Mouse (Mus musculus): ENCODE data around the gene Timd2. TPM values are rescaled to one million over a fixed set of nuclear protein-coding genes. Genes with fewer than 3 reads are reported as not detected.
"Not testable (repeated sequence)": the region's sequence is repeated elsewhere in the genome, so short reads cannot be mapped to it uniquely, and the experiment has no call there.

Timd2 gene
- polyA plus RNA-seq (2015; fragmentation: Nextera tagmentation; extraction: Ambion mirVana): not detected in 2 replicates

DNA sequence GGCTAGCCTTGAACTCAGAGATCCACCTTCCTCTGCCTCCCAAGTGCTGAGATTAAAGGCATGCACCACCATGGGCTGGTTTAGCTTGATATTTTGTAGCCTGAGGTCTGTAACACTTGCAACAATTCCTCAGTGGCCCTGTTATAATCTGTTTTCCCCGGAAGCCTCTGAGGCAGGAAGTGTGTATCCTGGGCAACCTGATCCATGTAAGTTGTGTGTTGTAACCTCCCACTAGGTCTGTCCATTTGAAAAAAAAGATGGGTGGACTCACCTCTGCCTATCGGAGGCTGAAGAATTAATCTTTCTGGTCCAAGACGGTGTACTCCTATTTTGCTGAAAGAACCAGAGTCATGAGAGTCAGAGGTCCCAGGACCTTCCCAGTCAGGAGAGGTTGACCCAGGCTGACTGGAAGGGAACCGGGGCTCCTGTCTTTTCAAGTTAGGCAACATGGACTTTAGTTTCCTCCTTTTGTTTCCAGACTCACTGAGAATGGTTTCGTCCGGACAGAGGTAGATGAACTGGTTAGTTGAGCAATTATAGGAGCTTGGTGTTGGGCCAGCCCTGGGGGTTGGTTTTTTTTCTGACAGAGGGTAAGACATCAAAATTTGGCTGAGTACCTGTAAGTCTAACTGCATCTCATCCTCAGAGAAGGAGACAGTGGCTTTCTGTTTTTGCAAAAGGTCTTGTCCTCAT lies at the start of gene Timd2:
Gene Timd2, minus strand, starts transcription at position 398 of the 693 bp plus-strand sequence.
- 85% methylated on average over 6 of the region's 6 CpGs for WGBS

DNA sequence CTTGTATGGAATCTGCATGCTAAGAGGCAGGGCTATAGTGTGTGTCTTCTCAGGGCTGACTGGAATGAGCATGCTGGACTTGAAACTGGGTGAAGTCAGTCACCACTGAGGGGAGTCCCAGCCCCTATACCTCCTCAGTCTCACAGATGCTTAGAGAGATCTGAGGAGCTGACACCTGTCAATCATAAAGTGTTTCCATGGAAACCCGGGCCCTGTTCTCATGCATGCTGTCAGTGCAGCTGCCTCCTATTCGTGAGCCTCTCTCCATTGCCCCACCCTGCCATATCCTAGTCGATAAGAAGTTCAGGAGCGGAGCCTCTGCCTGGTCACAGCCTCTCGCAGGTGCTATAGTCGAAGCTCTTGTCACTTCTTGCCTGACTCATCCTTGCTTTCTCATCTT lies 48.9 kb upstream of the Timd2 start:
- H3K27ac ChIP-seq; ATAC-seq (ENCODE audit: low FRiP score): not testable (repeated sequence)

More for the DNA sequence above, at the start of gene Timd2:
- Histone ChIP-seq H3K4me2 (no peak within 1 kb of the TSS), H3K27ac (no peak within 1 kb of the TSS), H3K36me3 (no peaks in the 10 kb centered on the region), H3K9me3 (0 out of 2 replicates have a peak, but pooled peaks cover 2% of the 10 kb centered on the region), H3K9ac (no peak within 1 kb of the TSS), H3K27me3 (no peaks in the 10 kb centered on the region), H3K4me3 (no peak within 1 kb of the TSS), H3K4me1 (replicated peaks) (no peaks in the 10 kb centered on the region)
- ATAC-seq (ENCODE audit: low FRiP score): no peak

DNA sequence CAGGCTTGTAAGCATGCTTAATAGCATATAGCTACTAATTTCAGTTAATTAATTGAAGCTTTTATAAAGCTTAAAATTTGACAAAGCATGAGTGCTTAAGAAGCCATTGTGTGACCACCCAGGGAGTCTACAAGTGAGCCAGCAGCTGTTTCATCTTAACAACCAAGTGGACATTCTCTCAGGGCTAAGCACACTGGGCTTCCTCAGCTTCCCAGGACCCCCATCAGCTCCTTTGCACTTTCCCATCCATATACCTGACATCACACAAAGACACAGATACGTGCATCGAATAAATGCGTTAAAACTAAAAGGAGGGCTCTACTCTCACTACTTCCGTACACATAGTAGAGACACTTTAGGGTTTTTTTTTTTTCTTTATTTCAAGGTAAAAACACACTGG lies 47.8 kb upstream of the Timd2 start:
- H3K27me3 ChIP-seq: 0 out of 2 replicates have a peak, but pooled peaks cover 2% of the 10 kb centered on the region
- H3K4me3 ChIP-seq: no peak overlapping the region
- no peak overlapping the region for H3K4me2 ChIP-seq
- H3K9ac ChIP-seq: no peak overlapping the region
- H3K4me1 ChIP-seq (replicated peaks): no peaks in the 10 kb centered on the region
- no peaks in the 10 kb centered on the region for H3K9me3 ChIP-seq
- H3K27ac ChIP-seq: no peak overlapping the region
- 76% methylated on average over 4 of the region's 4 CpGs for WGBS
- peak; percentile 52; the same call in 1 of the 2 replicates for ATAC-seq (ENCODE audit: low FRiP score)
- no peaks in the 10 kb centered on the region for H3K36me3 ChIP-seq

More for the DNA sequence above, 48.9 kb upstream of the Timd2 start:
- H3K27me3 ChIP-seq; H3K4me1 ChIP-seq (replicated peaks); H3K9ac ChIP-seq; H3K36me3 ChIP-seq; H3K9me3 ChIP-seq; H3K4me2 ChIP-seq; H3K4me3 ChIP-seq: not testable (repeated sequence)
- 88% methylated on average over 6 of the region's 6 CpGs for WGBS

DNA sequence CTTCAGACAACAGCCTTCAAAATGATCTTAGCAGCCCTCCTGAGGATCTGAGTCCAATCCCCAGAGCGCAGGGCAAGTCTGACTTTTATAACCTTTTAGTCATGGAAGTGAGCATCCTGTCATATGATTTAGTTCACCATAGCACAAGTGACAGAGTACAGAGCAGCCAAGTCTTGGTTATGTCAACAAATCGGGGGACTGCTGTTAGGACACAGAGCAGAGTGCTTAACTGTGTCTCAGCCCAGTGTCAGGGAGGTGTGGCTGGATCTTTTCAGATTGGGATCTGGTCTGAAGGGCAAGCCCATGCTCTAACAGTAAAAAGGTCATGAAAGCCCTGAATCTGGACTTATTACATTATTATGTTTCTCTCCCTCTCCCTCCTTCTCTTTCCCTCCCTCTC lies 46.8 kb upstream of the Timd2 start:
- Histone ChIP-seq H3K4me2 (no peak overlapping the region), H3K4me1 (replicated peaks) (no peaks in the 10 kb centered on the region), H3K36me3 (no peaks in the 10 kb centered on the region), H3K4me3 (no peak overlapping the region), H3K9ac (no peak overlapping the region), H3K27ac (no peak overlapping the region), H3K9me3 (no peaks in the 10 kb centered on the region), H3K27me3 (0 out of 2 replicates have a peak, but pooled peaks cover 2% of the 10 kb centered on the region)
- ATAC-seq (ENCODE audit: low FRiP score): no peak
- 86% methylated on average over 2 of the region's 2 CpGs for WGBS

DNA sequence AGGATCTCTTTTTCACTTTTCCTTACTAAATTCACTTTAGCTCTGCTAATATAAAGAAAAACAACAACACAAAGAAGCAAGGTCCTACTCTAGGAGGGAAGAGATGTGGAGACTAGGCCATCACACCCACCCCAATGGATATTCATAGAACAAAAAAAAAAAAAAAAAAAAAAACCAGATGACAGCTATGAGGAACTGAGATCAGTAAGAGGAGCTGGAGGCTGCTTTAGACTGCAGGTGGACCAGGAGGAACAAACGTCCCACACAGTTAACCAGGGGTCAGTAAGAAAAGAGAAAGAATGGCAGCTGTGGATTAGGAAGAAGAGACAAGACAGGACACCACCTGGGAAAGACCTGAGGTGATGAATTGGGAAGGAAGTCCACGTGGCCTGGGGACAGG lies 41.1 kb upstream of the Timd2 start:
- 73% methylated on average over 2 of the region's 2 CpGs for WGBS

DNA sequence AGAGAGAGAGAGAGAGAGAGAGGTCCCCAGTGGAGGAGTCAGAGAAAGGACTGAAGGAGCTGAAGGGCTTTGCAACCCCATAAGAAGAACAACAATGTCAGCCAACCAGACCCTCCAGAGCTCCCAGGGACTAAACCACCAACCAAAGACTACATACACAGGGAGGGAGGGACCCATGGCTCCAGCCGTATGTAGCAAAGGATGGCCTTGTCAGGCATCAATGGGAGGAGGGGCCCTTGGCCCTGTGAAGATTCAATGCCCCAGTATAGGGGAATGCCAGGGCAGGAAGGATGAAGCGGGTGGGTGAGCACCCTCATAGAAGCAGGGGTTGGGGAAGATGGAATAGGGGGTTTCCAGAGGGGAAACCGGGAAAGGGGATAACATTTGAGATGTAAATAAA lies 34.9 kb upstream of the Timd2 start:
- no peak overlapping the region for H3K4me2 ChIP-seq
- no peak overlapping the region for H3K9ac ChIP-seq
- H3K27me3 ChIP-seq: no peaks in the 10 kb centered on the region
- H3K4me3 ChIP-seq: no peak overlapping the region
- H3K27ac ChIP-seq: no peak overlapping the region
- H3K36me3 ChIP-seq: no peaks in the 10 kb centered on the region
- WGBS: 75% methylated on average over 3 of the region's 3 CpGs
- no peaks in the 10 kb centered on the region for H3K9me3 ChIP-seq
- no peaks in the 10 kb centered on the region for H3K4me1 ChIP-seq (replicated peaks)
- no peak for ATAC-seq (ENCODE audit: low FRiP score)

More for the DNA sequence above, 41.1 kb upstream of the Timd2 start:
- Histone ChIP-seq H3K27ac (no peak overlapping the region), H3K4me3 (no peak overlapping the region), H3K36me3 (no peaks in the 10 kb centered on the region), H3K4me2 (no peak overlapping the region), H3K9ac (no peak overlapping the region), H3K9me3 (no peaks in the 10 kb centered on the region), H3K27me3 (0 out of 2 replicates have a peak, but pooled peaks cover 1% of the 10 kb centered on the region), H3K4me1 (replicated peaks) (no peaks in the 10 kb centered on the region)
- no peak for ATAC-seq (ENCODE audit: low FRiP score)

DNA sequence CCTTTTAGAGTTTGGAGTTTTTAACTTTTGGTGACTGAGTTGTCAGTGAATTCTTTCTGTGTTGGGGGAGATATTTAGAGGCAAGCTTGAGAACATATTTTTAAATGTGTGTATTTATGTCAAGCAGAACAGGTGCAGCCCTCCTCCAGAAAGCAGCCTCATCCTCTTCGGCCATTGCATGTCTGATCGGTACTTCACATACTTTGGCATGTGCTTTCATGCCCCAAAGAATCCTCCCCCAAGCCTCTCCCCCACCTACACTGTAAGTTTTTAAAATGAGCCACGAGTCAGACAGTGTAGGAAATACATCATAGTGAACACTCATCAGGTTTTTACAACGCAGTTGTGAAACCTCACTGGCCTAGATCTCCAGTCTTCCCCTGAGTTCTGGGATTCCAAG lies 34.0 kb upstream of the Timd2 start:
- WGBS: 83% methylated on average over 4 of the region's 4 CpGs
- Histone ChIP-seq H3K4me1 (replicated peaks) (no peaks in the 10 kb centered on the region), H3K27me3 (no peaks in the 10 kb centered on the region), H3K36me3 (no peaks in the 10 kb centered on the region), H3K4me3 (no peak overlapping the region), H3K9me3 (no peaks in the 10 kb centered on the region), H3K9ac (no peak overlapping the region), H3K4me2 (no peak overlapping the region), H3K27ac (no peak overlapping the region)
- ATAC-seq (ENCODE audit: low FRiP score): no peak

DNA sequence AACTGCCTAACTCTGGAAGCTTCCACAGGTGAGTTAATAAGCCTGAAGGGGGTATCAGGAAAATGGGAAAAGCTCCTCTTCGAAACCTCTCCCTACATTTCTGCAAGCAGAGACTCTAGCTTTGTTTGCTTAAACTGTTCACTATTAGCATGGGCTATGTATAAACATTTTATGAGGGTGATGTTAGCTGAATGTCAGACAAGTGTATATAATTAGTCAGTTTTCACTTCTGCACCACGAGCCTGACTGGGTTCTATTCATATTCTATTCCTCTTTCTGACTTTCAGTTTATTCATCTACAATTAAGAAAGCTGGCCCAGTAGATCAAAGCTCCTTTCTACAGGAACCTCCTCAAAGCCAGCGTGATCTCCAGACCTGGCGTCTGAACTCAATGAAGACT lies 32.6 kb upstream of the Timd2 start:
- 90% methylated on average over 4 of the region's 4 CpGs for WGBS
- ATAC-seq (ENCODE audit: low FRiP score): no peak
- H3K27me3 ChIP-seq: no peaks in the 10 kb centered on the region
- no peaks in the 10 kb centered on the region for H3K9me3 ChIP-seq
- no peak overlapping the region for H3K4me3 ChIP-seq
- no peaks in the 10 kb centered on the region for H3K4me1 ChIP-seq (replicated peaks)
- H3K4me2 ChIP-seq: no peak overlapping the region
- no peak overlapping the region for H3K9ac ChIP-seq
- no peak overlapping the region for H3K27ac ChIP-seq
- H3K36me3 ChIP-seq: no peaks in the 10 kb centered on the region

DNA sequence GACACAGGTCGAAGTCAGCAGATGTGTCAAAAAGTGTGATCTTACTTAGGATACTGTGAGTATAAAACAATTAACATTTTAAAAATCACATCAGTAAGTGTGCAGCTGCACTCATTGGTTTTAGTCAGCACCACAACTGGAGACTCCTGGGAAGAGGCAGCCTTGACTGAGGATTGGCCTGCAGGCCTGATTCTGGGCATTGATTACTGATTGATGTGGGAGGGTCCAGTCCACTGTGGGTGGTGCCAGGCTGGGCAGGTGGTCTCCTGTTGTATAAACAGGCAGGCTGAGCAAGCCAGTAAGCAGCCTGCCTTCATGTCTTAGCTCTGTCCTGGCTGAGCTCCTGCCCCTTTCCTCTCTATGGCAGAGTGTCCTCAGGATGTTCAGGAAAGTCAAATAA lies 28.2 kb upstream of the Timd2 start, which contains the start of gene Havcr1:
Gene Havcr1, plus strand, starts transcription at position 5 of the 400 bp plus-strand sequence.
- not testable (repeated sequence) for H3K9ac ChIP-seq; H3K9me3 ChIP-seq; H3K36me3 ChIP-seq; H3K4me3 ChIP-seq; ATAC-seq (ENCODE audit: low FRiP score); H3K27ac ChIP-seq; H3K27me3 ChIP-seq; H3K4me2 ChIP-seq; H3K4me1 ChIP-seq (replicated peaks)
- 97% methylated on average over 1 of the region's 1 CpGs for WGBS

DNA sequence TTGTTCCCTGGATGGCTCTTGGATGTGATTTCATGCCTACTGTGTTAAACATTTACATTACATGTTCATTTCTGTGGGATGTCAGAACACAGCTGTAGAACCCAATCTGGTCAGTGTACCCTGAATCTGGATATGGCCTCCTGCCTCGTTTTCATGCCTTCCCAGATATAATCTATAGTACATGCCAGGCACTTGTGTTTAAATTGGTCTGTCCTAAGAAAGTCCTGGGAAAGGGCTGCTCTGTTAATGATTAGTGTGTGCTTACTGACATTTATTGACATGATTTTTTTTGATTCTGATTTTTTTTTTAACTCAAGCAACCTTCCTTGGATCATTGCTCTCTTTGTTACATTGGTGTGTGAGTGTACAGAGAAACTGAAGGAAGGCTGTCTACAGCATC lies 27.8 kb upstream of the Timd2 start:
- no peaks in the 10 kb centered on the region for H3K36me3 ChIP-seq
- no peak for ATAC-seq (ENCODE audit: low FRiP score)
- H3K27me3 ChIP-seq: no peaks in the 10 kb centered on the region
- no peak overlapping the region for H3K4me3 ChIP-seq
- H3K4me1 ChIP-seq (replicated peaks): no peaks in the 10 kb centered on the region
- WGBS: 78% methylated on average over 1 of the region's 1 CpGs
- no peak overlapping the region for H3K9ac ChIP-seq
- H3K9me3 ChIP-seq: no peaks in the 10 kb centered on the region
- no peak overlapping the region for H3K4me2 ChIP-seq
- no peak overlapping the region for H3K27ac ChIP-seq

DNA sequence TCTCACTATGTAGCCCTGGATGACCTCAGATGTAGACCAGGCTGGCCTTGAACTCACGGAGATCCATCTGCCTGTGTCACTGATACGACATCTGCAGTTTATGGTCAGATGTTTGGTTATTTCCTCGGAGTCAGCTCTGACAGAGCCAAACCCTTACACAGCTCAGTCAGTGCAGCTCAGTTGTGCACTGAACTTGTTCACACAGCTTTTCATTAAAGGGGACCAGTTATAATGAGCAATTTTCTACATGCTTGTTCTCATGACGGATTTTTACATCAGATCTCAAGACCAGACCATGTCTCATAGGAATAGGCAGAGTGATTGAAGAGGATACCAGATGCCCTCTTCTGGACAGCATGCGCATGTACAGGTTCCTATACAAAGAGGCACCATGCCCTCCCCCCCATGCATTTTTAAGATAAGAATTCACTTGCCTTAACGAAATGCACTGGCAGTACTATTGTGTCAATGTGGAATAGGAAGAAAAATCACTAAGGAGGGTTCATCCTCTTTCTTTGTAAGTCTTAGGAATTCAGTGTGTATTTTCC lies 26.5 kb upstream of the Timd2 start:
- Histone ChIP-seq H3K36me3 (no peaks in the 10 kb centered on the region), H3K4me1 (replicated peaks) (no peaks in the 10 kb centered on the region), H3K9ac (no peak overlapping the region), H3K4me3 (no peak overlapping the region), H3K27ac (no peak overlapping the region), H3K4me2 (no peak overlapping the region), H3K9me3 (no peaks in the 10 kb centered on the region), H3K27me3 (no peaks in the 10 kb centered on the region)
- 61% methylated on average over 6 of the region's 6 CpGs for WGBS
- 0 out of 2 replicates have a peak, but pooled peaks have one; percentile 36 for ATAC-seq (ENCODE audit: low FRiP score)

DNA sequence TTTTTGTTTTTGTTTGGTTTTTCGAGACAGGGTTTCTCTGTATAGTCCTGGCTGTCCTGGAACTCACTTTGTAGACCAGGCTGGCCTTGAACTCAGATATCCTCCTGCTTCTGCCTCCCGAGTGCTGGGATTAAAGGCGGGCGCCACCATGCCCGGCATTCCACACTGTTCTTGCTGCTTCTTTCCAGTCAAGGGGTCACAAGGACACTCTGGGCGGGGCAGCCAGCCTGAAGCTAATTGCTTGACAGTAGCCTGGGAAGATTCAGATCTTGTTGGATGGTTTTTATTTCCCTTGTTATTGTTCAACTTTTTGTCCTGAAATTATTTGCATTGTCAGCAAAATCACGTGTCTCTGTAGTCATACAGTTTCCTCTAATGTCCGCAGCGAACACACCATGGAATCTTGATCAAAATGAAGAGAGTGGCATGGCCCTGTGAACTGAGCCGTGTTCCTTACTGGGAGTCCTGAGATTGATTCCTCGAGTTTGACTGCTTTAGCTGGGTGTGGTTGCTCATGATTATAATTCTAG lies 24.7 kb upstream of the Timd2 start:
- Histone ChIP-seq H3K4me2 (no peak overlapping the region), H3K9ac (no peak overlapping the region), H3K4me1 (replicated peaks) (no peaks in the 10 kb centered on the region), H3K4me3 (no peak overlapping the region), H3K27me3 (no peaks in the 10 kb centered on the region), H3K36me3 (no peaks in the 10 kb centered on the region), H3K9me3 (no peaks in the 10 kb centered on the region), H3K27ac (no peak overlapping the region)
- 89% methylated on average over 11 of the region's 11 CpGs for WGBS
- no peak for ATAC-seq (ENCODE audit: low FRiP score)

DNA sequence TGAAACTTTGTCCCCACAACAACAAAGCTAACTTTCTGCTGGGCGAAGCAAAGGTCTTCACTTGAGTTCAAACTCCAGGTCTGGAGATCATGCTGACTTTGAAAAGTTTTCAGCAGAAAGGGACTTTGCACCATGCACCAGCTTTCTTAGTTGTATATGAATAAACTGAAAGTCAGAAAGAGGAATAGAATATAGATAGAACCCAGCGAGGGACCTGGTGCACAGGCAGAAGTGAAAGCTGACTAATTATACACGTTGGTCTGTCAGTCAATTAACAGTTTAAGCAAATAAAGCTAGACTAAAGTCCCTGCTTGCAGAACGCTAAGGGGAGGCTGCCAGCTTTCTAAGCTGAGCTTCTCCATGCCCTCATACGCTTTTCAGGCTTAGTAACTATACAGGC lies 8.0 kb downstream of the Timd2 start:
- no peak for ATAC-seq (ENCODE audit: low FRiP score)
- no peaks in the 10 kb centered on the region for H3K36me3 ChIP-seq
- no peak overlapping the region for H3K4me2 ChIP-seq
- H3K4me1 ChIP-seq (replicated peaks): no peaks in the 10 kb centered on the region
- no peak overlapping the region for H3K27ac ChIP-seq
- H3K9ac ChIP-seq: no peak overlapping the region
- 85% methylated on average over 5 of the region's 5 CpGs for WGBS
- H3K9me3 ChIP-seq: 0 out of 2 replicates have a peak, but pooled peaks cover 2% of the 10 kb centered on the region
- H3K4me3 ChIP-seq: no peak overlapping the region
- no peaks in the 10 kb centered on the region for H3K27me3 ChIP-seq

All from hindbrain, embryonic 13.5 days (tissue).